Mouse (Mus musculus): ENCODE data around the gene Dcst1. TPM values are rescaled to one million over a fixed set of nuclear protein-coding genes. Genes with fewer than 3 reads are reported as not detected.

The Dcst1 gene
- polyA plus RNA-seq, 1 experiment, result 2.2 TPM

DNA sequence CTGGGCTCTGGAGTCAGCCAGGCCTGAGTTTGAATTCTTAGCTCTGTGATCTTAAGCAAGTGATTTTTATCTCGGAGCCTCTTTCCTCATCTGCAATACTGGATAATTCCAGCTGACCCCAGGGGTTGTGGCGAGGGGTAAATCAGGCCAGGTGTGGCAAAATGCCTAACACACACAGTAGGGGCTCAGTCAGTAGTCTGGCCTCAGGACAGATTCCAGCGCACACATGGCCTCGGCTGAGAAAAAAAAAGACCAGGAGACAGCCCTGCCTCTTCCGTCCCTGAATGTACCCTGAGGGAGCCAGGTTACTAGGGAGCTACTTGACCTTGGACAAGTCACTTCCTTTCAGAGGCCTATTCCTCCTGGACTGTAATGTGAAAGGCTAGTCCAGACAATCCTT is 17.9 kb upstream of the Dcst1 start:
- H3K36me3 ChIP-seq (ENCODE audit: control insufficient read depth, insufficient read depth, low read length), result 0 out of 2 replicates have a peak, but pooled peaks cover 1% of the 10 kb centered on the region
- no peak for DNase-seq
- H3K4me1 ChIP-seq (ENCODE audit: control insufficient read depth, insufficient read depth, low read length), result peaks cover 11% of the 10 kb centered on the region; the same call in 1 of the 2 replicates
- H3K27me3 ChIP-seq (replicated peaks; ENCODE audit: control insufficient read depth, insufficient read depth, low read length), result no peaks in the 10 kb centered on the region
- no peak for TF ChIP-seq CTCF (conservative IDR thresholded peaks at IDR 0.05; ENCODE audit: insufficient read depth, insufficient read length, low read depth, low read length)
- no peak for TF ChIP-seq POLR2A (IDR thresholded peaks at IDR 0.05; ENCODE audit: low read depth, low read length)
- H3K4me3 ChIP-seq (ENCODE audit: insufficient read depth, low read depth, low read length), result no peak overlapping the region
- no peak overlapping the region for H3K27ac ChIP-seq (ENCODE audit: insufficient read depth, low read depth, low read length)
- WGBS, result 64% methylated on average over 5 of the region's 5 CpGs

DNA sequence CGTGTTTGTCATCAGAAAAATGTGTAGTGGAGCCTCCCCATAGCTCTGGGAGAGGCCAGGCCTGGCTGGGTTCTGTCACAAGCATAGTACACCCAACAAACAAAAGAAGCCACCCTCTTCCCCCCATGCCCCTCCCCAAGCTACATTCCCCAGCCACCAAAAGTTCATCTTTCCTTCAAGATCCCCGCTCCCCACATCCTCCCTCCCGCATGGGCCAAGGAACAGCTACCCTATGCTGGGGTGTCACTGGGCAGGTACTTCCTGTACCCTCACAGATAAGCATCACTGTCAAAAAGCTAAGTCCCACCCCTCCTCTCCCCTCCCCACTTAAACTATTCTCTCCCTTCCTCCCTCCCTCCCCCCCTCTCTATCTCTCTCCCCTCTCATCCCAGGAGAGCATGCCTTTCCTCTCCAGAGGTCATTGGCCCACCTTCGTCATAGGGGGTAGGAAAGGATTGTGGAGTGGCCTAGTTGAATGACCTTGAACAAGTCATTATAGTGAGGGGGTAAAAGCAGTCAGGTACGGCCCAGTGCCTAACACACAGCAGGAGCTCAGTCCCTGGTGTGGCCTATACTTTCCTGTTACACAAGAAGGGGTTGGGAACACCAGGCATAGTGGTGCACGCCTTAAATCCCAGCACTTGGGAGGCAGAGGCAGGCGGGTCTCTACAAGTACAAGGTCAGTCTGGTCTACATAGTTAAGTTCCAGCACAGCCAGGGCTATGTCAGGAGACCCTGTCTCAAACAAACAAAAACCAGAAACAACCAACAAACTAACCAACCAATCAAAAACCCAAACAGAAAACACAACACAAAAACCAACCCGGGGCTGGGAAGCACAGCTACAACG is 17.2 kb upstream of the Dcst1 start:
- H3K4me1 ChIP-seq (ENCODE audit: control insufficient read depth, insufficient read depth, low read length), result peaks cover 6% of the 10 kb centered on the region; the same call in 1 of the 2 replicates
- H3K4me3 ChIP-seq (ENCODE audit: insufficient read depth, low read depth, low read length), result no peak overlapping the region
- TF ChIP-seq CTCF (conservative IDR thresholded peaks at IDR 0.05; ENCODE audit: insufficient read depth, insufficient read length, low read depth, low read length) (no peak), POLR2A (IDR thresholded peaks at IDR 0.05; ENCODE audit: low read depth, low read length) (no peak)
- 0 out of 2 replicates have a peak, but pooled peaks cover 1% of the 10 kb centered on the region for H3K36me3 ChIP-seq (ENCODE audit: control insufficient read depth, insufficient read depth, low read length)
- WGBS, result 79% methylated on average over 9 of the region's 9 CpGs
- no peaks in the 10 kb centered on the region for H3K27me3 ChIP-seq (replicated peaks; ENCODE audit: control insufficient read depth, insufficient read depth, low read length)
- DNase-seq, result no peak
- H3K27ac ChIP-seq (ENCODE audit: insufficient read depth, low read depth, low read length), result no peak overlapping the region

GRCm38 (mm10) chr3:89381233-89381632 is 16.2 kb upstream of the Dcst1 start:
- 84% methylated on average over 11 of the region's 11 CpGs for WGBS
- H3K4me1 ChIP-seq (ENCODE audit: control insufficient read depth, insufficient read depth, low read length), result peaks cover 6% of the 10 kb centered on the region; the same call in 1 of the 2 replicates

DNA sequence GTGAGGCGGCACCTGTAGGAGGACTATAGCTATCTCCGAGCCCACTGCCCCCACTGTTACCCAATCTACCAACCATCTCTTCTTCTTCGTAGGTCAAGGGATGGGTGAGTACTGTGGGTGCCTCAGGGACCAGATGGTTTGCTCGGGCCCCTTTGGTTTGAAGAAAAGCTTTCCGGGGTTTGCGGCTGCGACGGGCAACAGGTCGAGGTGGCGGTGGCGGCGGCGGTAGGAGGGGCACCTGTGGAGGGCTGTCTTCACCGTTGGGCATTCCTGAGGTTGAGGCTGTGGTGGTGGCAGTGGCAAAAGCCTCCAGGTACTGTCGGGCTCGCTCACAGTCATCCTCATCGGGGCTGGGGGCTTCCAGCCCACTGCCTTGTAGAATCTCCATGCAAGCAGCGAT is 15.7 kb upstream of the Dcst1 start:
- Histone ChIP-seq H3K27me3 (replicated peaks; ENCODE audit: control insufficient read depth, insufficient read depth, low read length) (no peaks in the 10 kb centered on the region), H3K4me3 (ENCODE audit: insufficient read depth, low read depth, low read length) (no peak overlapping the region), H3K36me3 (ENCODE audit: control insufficient read depth, insufficient read depth, low read length) (0 out of 2 replicates have a peak, but pooled peaks cover 1% of the 10 kb centered on the region), H3K4me1 (ENCODE audit: control insufficient read depth, insufficient read depth, low read length) (peaks cover 6% of the 10 kb centered on the region; the same call in 1 of the 2 replicates), H3K27ac (ENCODE audit: insufficient read depth, low read depth, low read length) (no peak overlapping the region)
- TF ChIP-seq CTCF (conservative IDR thresholded peaks at IDR 0.05; ENCODE audit: insufficient read depth, insufficient read length, low read depth, low read length) (no peak), POLR2A (IDR thresholded peaks at IDR 0.05; ENCODE audit: low read depth, low read length) (no peak)
- WGBS, result 95% methylated on average over 18 of the region's 18 CpGs
- no peak for DNase-seq

More at GRCm38 (mm10) chr3:89381233-89381632, 16.2 kb upstream of the Dcst1 start:
- no peak overlapping the region for H3K27ac ChIP-seq (ENCODE audit: insufficient read depth, low read depth, low read length)
- no peak for DNase-seq
- 0 out of 2 replicates have a peak, but pooled peaks cover 1% of the 10 kb centered on the region for H3K36me3 ChIP-seq (ENCODE audit: control insufficient read depth, insufficient read depth, low read length)
- TF ChIP-seq CTCF (conservative IDR thresholded peaks at IDR 0.05; ENCODE audit: insufficient read depth, insufficient read length, low read depth, low read length) (no peak), POLR2A (IDR thresholded peaks at IDR 0.05; ENCODE audit: low read depth, low read length) (no peak)
- no peaks in the 10 kb centered on the region for H3K27me3 ChIP-seq (replicated peaks; ENCODE audit: control insufficient read depth, insufficient read depth, low read length)
- H3K4me3 ChIP-seq (ENCODE audit: insufficient read depth, low read depth, low read length), result no peak overlapping the region

GRCm38 (mm10) chr3:89380291-89380690 is 15.2 kb upstream of the Dcst1 start:
- H3K27ac ChIP-seq (ENCODE audit: insufficient read depth, low read depth, low read length), result no peak overlapping the region
- WGBS, result 90% methylated on average over 14 of the region's 14 CpGs
- H3K27me3 ChIP-seq (replicated peaks; ENCODE audit: control insufficient read depth, insufficient read depth, low read length), result no peaks in the 10 kb centered on the region
- 0 out of 2 replicates have a peak, but pooled peaks cover 1% of the 10 kb centered on the region for H3K36me3 ChIP-seq (ENCODE audit: control insufficient read depth, insufficient read depth, low read length)
- DNase-seq, result no peak
- H3K4me1 ChIP-seq (ENCODE audit: control insufficient read depth, insufficient read depth, low read length), result peaks cover 6% of the 10 kb centered on the region; the same call in 1 of the 2 replicates
- H3K4me3 ChIP-seq (ENCODE audit: insufficient read depth, low read depth, low read length), result no peak overlapping the region
- no peak for TF ChIP-seq POLR2A (IDR thresholded peaks at IDR 0.05; ENCODE audit: low read depth, low read length)
- no peak for TF ChIP-seq CTCF (conservative IDR thresholded peaks at IDR 0.05; ENCODE audit: insufficient read depth, insufficient read length, low read depth, low read length)

GRCm38 (mm10) chr3:89379388-89380131 is 14.5 kb upstream of the Dcst1 start:
- TF ChIP-seq POLR2A (IDR thresholded peaks at IDR 0.05; ENCODE audit: low read depth, low read length) (no peak), CTCF (conservative IDR thresholded peaks at IDR 0.05; ENCODE audit: insufficient read depth, insufficient read length, low read depth, low read length) (no peak)
- H3K36me3 ChIP-seq (ENCODE audit: control insufficient read depth, insufficient read depth, low read length), result 0 out of 2 replicates have a peak, but pooled peaks cover 1% of the 10 kb centered on the region
- no peak for DNase-seq
- no peaks in the 10 kb centered on the region for H3K27me3 ChIP-seq (replicated peaks; ENCODE audit: control insufficient read depth, insufficient read depth, low read length)
- H3K27ac ChIP-seq (ENCODE audit: insufficient read depth, low read depth, low read length), result no peak overlapping the region
- H3K4me1 ChIP-seq (ENCODE audit: control insufficient read depth, insufficient read depth, low read length), result peaks cover 6% of the 10 kb centered on the region; the same call in 1 of the 2 replicates
- 84% methylated on average over 31 of the region's 31 CpGs for WGBS
- no peak overlapping the region for H3K4me3 ChIP-seq (ENCODE audit: insufficient read depth, low read depth, low read length)

Measured in kidney, adult 2 months (tissue).